Mouse (Mus musculus): Measurements from ENCODE around the gene Spaca9.

Spaca9 gene

DNA sequence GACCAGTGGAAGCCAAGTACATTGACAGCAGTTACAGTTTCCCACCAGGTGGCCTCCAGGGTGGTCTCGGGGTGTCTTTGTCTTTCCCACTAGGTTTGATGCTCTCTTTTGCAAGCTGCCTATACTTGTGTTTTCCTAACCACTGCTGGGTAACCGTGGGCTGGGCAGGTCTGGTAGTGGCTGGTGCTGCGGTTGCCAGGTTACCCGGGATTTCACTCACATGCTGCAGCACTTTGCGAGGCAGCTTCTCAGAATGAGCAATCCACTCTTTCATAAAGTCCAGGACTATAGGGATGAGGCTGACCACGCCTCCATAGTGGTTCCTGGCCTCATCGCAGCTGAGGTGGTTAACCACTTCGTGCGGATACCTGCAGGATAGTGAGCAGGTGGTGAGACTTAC lies 6.8 kb downstream of the Spaca9 start:
- TF ChIP-seq GATA4 (IDR thresholded peaks at IDR 0.05; ENCODE audit: insufficient replicate concordance, low read length), result no peak

DNA sequence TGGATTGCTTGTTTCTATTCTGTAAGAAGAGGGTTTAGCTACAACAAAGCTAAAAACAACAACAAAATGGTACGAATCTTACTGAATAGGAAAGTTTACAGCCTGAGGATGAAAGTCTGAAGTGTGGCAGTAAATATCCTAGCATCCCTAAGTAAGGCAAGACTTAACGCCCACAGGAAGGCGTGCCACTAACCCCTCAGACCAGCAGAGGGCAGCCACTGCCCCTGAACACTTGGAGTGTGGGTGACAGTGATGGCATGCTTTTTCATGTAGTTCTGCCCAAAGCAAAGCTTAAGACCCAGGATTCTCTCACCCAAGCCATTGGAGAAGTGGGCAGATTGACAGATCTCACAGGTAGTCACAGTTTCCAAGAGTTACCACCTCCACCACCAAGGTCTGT lies 11.1 kb downstream of the Spaca9 start:
- TF ChIP-seq GATA4 (IDR thresholded peaks at IDR 0.05; ENCODE audit: insufficient replicate concordance, low read length), result no peak

DNA sequence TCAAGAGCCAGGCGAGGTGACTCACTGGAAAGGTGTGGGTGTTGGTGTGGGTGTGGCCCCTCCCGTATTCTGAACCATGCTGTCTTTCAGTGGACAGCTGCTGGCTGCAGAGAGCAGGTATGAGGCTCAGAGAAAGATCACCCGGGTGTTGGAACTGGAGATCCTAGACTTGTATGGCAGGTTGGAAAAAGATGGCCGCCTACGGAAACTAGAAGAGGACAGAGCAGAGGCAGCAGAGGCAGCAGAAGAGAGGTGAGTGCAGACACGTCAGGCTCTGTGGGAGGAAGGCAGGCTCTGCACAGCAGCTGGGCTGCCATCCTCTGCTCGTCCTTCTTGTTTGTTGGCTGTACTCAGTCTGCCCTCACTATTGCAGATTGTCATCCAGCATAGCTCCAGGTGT lies 13.6 kb downstream of the Spaca9 start:
- no peak for TF ChIP-seq GATA4 (IDR thresholded peaks at IDR 0.05; ENCODE audit: insufficient replicate concordance, low read length)

DNA sequence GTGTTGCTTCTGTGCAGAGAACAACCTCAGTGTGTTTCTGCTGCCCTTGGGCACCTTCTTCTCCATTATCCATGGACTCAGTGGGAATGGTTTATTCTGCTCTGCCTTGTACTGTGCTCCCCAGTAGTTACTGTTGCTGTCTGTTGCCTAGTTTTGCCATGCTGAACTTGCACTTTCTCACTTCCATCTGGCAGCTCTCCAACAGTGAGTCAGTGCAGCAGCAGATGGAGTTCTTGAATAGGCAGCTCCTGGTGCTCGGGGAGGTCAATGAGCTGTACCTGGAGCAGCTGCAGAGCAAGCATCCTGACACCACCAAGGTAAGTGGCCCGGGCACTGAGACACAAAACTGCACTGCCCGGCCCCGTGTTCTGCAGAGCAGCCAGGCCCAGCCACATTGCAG lies 17.8 kb downstream of the Spaca9 start:
- no peak for TF ChIP-seq GATA4 (IDR thresholded peaks at IDR 0.05; ENCODE audit: insufficient replicate concordance, low read length)

DNA sequence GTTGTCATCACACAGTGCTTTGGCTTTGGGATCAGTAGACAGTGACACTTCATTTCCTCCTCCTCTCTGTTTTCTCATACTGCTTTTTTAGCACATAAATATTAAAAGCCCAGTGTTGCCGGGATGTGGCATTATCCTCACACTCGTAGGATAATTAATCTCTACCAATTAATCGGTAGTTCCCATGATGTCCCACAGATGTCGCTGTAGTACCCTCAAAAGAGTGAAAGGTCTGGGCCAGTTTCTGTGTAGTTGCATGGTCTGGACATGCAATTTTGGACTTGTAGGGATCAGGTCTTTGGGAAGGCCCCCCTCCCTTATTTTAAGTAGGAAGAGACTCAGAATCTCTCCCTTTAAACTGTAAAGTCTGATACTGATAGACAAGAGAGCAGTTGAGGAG lies 18.8 kb downstream of the Spaca9 start:
- TF ChIP-seq GATA4 (IDR thresholded peaks at IDR 0.05; ENCODE audit: insufficient replicate concordance, low read length), result no peak

DNA sequence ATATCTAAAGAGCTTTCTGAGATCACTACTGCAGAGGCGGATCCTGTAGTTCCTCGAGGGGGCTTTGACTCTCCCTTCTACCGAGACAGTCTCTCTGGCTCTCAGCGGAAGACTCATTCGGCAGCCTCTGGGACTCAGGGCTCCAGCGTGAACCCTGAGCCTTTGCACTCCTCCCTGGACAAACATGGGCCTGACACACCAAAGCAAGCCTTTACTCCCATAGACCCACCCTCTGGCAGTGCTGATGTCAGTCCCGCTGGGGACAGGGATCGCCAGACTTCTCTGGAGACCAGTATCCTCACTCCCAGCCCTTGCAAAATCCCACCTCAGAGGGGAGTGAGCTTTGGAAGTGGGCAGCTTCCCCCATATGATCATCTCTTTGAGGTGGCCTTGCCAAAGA lies 23.5 kb downstream of the Spaca9 start:
- TF ChIP-seq GATA4 (IDR thresholded peaks at IDR 0.05; ENCODE audit: insufficient replicate concordance, low read length), result no peak

DNA sequence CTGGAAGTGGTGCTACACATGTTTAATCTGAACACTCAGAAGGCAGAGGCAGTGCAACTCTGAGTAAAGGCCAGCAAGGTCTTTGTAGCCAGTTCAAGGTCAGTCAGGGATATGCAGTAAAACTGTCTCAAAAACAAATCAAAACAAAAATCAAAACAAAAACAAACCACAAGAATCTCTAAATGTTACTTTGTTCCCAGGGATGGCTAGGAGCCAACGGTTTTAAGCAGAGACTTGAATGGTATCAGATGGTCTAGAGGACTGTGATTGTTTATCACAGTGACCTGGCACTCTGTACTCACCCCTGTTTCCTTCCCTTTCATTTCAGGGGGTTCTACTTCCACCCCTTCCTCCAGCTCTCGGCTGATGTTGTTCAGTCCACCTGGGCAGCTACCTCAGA lies 28.1 kb downstream of the Spaca9 start:
- no peak for TF ChIP-seq GATA4 (IDR thresholded peaks at IDR 0.05; ENCODE audit: insufficient replicate concordance, low read length)

DNA sequence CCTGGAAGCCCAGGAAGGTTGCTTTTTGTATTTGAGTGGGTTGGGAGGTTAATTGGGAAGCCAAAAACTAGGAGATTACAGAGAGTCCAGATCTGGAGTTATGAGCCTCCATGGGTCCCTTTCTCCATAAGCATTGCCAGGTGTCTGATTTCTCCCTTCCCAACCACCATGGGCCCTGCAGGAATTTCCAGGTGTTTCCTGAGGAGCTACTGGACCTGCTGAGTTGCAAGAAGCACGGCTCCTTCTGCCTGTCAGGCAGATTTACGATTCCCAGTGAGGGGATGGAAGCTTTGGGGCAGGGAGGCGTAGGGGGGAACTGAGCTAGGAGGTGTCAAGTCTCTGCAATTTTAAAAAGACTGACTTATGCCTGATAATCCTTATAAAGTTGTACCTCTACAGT lies 33.7 kb downstream of the Spaca9 start:
- TF ChIP-seq GATA4 (IDR thresholded peaks at IDR 0.05; ENCODE audit: insufficient replicate concordance, low read length), result no peak

DNA sequence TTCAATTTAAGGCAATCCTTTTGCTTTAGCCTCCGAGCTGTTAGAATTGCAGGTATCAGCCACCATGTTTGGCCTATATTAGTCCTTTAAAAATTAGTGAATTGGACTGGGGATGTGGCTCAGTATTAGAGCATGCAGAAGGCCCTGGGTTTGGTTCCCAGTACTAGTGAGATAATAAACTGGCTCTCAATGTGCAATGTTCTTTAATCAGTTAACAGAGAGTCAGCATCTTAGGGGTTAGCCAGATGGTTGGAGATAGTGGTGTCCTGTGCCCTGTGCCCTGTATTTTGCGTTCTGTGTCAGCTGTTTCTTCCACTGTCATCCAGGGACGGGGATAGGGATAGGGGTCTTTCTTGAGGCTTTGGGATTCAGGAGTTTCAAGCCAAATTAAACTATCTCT lies 36.6 kb downstream of the Spaca9 start:
- no peak for TF ChIP-seq GATA4 (IDR thresholded peaks at IDR 0.05; ENCODE audit: insufficient replicate concordance, low read length)

DNA sequence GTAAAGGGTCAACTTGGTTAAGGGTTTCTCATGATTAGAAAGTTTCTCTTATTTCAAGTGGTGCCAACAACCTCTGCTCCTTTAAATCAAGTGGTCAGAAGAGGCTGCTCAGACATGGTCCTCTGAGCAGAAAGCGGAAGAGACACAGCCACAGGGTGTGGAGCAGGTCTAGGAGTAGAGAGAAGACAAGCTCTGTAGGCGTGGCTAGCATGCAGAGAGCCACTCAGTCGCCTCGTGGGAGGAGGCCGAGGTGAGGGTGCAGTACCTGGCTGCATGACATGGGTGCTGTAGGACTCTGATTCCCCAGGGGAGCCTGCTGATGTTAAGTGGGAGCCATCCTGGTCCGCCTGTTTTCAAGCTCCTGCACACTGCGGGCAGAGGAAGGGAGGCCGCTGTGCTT lies 43.3 kb downstream of the Spaca9 start:
- TF ChIP-seq GATA4 (IDR thresholded peaks at IDR 0.05; ENCODE audit: insufficient replicate concordance, low read length), result no peak

DNA sequence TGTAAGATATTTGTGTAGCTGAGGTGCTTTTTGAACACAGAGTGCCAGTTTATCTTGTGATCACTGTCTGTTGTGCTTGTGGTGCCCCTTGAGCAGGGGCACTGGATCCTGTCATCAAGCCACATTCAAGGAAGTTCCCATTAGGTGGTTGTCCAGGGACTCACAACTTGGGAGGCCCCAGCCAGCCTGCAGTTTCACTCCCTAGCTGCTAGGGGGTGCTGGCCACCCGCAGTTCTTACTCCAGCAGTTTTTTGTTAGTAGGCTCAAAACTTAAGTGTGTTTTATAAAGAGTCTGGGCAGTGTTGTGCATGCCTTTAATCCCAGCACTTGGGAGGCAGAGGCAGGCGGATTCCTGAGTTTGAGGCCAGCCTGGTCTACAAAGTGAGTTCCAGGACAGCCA lies 45.2 kb downstream of the Spaca9 start:
- no peak for TF ChIP-seq GATA4 (IDR thresholded peaks at IDR 0.05; ENCODE audit: insufficient replicate concordance, low read length)

DNA sequence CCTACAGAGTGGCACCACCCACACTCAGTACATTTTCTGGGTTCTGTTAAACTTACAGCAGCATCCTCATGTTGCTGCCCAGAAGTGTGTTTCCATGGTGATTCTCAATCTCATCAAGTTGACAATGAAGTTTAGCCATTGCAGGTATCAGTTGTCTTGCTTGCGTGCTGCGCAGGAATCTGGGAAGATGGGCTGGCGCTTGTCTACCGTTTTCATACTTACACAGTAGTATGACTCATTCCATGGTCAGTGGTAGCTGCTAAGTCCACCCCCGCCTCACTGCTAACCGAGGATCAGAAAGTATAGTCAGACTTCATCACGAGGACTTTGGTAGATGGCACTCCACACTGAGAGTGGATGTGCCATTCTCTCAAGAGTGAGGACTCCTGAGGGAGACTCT lies 46.2 kb downstream of the Spaca9 start:
- no peak for TF ChIP-seq GATA4 (IDR thresholded peaks at IDR 0.05; ENCODE audit: insufficient replicate concordance, low read length)

DNA sequence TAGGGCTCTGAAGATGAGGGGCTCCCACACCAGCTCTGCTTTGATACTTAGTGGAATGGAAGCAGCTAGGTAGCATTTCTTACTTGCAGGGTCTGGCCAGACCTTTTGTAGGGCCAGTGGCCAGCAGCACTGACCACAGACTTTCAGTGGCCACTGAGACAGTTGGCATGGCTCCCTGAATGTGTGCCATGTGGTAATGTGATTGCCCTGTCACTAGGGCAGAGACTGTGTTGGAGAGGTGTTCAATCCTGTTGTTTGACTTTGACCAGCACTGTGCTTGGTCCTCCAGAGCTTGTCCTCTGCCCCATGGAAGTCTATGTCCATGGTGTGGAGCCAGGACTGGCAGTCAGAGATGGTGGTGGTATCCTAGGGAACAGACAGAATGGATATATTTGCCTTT lies 49.0 kb downstream of the Spaca9 start:
- no peak for TF ChIP-seq GATA4 (IDR thresholded peaks at IDR 0.05; ENCODE audit: insufficient replicate concordance, low read length)

DNA sequence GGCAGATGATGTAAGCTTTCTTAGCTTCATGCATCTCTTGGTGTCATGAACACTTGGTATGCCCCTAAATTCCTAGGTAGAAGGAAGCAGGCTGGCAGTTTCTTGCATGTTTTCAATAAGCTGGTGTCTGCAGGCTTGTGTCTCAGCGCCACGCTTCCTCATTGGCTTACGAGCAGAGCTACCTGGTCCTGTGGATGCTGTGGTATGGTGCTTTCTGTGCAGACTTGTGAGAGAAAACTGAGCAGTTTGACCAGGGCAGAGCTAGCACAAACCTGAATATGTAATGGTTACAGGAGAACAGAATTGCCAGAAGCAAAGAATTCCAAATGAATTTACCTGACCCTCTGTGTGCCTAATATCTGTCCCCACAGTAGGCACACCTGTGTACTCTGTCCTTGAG lies 56.4 kb downstream of the Spaca9 start:
- TF ChIP-seq GATA4 (IDR thresholded peaks at IDR 0.05; ENCODE audit: insufficient replicate concordance, low read length), result no peak
